Mouse (Mus musculus): ENCODE measurements around the gene Pam.
"Not testable (repeated sequence)": the region's sequence is repeated elsewhere in the genome, so short reads cannot be mapped to it uniquely, and the experiment has no call there.

Gene Pam

DNA sequence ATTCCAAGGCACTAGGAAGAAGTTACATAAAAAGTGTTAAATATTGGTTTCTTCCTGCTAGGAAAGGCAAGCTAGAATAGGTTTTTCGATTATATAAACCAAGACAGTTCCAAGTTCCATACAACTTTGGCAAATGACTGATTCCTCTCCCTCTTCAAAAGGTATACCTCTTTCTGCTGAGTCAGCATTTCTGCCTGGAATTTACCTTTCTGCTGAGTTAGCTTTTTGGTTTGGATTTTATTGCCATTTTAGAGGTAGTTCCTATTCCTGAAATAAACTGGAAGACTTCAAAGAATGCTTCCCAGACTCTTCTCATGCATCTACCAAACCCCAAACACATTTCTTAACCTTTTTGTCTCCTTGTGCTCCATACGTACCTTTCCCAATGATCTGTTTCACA lies 327.4 kb downstream of the Pam start:
- no peak for DNase-seq (ENCODE audit: low spot score)

DNA sequence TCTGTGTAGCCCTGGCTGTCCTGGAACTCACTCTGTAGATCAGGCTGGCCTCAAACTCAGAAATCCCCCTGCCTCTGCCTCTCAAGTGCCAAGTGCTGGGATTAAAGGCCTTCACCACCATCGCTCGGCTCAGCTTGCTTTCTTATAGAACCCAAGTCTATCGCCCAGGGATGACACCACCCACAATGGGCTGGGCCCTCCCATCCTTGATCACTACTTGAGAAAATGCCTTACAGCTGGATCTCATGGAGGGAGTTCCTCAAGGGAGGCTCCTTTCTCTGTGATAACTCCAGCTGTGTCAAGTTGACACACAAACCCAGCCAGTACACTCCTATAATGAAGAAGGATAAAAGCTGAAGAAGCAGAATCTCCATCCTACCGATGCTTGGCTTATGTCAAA lies 329.7 kb downstream of the Pam start:
- DNase-seq (ENCODE audit: low spot score): not testable (repeated sequence)

DNA sequence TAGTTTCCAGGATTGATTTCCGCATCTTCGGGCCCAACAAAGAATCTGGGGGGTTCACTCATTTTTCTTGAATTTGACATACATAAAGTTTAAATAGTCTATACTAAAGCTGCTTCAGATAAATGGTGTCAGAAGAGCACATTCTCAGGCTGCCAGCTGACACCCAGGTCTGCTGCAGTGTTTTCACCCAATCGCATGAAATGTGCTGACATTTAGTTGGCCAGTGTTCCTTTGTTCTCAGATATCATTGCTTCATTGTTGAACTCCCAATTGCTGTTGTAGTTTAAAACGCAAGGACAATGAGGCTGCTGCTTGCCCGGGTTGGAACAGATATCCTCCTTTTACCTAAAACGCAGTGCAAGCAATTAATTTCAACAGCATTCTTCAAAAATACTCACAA lies 334.0 kb downstream of the Pam start:
- no peak for DNase-seq (ENCODE audit: low spot score)

DNA sequence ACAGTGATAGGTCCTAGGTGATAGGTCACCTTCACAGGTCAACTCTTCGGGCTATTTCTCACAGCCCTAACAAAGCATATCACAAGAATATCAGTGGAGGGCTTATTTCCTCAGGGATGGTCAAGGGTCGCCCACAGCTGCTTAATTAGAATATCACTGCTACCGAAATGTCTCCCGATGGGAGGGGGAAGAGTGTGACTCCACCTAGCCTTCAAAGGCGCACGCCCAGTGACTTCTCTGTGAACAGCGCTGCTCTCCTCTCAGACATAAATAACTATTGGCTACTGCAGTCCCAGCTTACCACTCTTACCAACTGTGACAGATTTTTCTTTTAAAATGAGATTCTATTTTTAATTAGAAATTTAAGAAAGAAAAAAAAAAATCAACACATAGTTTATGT lies 334.8 kb downstream of the Pam start:
- no peak for DNase-seq (ENCODE audit: low spot score)

DNA sequence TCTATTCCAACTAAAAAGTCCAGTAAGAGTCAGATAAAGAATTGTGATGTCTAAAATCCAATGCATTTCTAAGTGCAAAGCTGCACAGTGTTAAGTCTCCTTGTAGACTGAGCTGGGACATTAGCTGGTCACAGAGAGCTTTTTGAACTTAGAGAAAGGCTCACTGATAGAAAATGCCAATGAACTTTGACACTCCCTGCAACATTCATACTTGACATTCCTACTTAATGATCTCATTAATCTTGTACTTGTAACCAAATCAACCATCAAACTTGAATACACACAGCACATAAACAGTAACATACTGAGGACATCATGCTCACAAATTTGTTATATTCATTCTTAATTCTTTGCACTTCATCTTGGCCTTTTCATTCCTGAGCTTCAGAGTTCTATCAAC lies 335.6 kb downstream of the Pam start:
- no peak for DNase-seq (ENCODE audit: low spot score)

DNA sequence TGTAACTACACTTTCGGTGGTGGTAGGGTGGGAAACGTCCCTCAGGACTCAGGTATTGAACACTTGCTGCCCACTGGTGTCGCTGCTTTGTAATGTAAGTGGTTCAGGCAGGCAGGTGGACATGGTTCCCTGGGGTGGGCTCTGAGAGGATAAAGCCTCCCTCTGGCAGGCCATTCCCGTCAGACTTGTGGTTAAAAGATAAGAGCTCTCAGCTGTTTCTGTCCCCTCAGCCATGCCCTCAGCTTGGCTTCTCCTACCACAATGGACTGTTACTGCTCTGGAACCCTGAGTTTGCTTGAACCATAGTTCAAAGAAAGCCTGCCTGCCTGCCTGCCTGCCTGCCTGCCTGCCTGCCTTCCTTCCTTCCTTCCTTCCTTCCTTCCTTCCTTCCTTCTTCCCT lies 341.1 kb downstream of the Pam start:
- no peak for DNase-seq (ENCODE audit: low spot score)

DNA sequence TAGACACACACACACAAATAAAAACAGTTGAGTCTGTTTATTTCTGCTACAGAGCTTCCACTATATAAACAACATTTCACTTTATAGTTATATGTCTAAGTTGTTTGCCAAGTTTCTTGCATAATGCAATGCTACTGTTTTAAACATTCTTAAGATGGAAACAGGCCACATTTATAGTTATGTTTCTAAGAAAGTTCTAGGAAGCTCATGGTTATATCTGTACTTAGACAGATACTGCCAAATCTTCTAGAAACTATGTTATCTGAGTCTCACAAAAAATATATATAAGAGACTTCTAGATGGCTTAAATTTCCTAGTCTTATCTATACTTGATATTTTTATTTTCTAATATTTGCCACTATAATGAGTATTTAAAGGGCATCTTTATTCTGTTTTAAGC lies 342.2 kb downstream of the Pam start:
- no peak for DNase-seq (ENCODE audit: low spot score)

DNA sequence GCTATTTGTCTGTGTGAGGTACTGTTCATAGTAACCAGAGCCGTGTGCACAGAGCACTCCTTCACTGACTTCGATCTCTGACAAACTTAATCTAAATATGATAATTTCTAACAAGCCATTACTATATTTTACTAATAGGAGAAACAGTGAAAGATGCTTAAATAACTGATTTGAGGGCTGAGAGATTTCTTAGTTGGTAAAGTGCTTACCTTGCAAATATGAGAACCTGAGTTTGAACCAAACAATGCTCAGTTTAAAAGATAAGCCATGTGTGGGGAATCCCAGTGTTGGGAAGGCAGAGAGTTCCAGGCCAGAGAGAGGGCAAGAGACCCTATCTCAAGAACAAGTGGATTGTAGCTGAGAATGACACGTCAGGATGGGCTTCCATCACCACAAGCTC lies 347.3 kb downstream of the Pam start:
- no peak for DNase-seq (ENCODE audit: low spot score)

DNA sequence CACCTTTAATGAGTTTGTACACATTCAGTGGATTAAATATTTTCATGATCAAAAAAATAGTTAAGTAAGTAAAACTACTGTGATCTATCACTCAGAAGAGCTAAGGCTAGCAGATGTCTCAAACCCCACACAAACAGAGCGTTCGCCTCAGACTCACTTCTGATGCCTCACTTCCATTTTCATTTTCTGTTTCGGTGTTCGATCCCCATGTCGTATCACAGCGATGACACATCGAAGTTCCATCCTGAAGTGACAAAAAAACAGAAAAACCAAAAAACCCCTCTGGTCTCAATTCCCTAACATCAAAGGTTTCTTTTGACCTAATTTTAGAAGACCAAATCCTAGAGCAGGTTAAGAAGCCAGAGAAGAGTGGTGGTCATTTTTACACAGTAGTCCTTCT lies 349.2 kb downstream of the Pam start:
- no peak for DNase-seq (ENCODE audit: low spot score)

DNA sequence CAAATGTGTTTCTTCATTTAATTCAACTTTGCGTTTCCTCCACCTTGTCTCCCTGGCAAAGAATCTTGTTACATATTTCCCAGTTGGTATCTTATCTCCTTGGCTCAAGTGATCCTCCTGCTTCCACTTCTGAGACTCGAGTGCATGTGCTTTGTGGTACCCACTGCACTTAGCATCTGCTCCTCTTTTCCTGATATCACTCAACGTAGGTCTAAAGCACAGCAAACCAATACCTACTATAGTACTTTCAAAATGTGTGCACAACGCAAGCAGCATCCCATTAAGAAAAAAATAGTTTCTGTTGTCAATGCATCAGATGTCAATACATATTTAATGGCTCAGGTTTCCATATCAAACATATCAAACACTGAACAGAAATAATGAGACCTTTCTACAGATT lies 349.7 kb downstream of the Pam start:
- no peak for DNase-seq (ENCODE audit: low spot score)

Data from c-Kit-positive CD71-positive TER-119-positive erythroid progenitor cells, embryonic 14.5 days (primary cell).